Mouse (Mus musculus) thymus, adult 18-20 months (tissue): ENCODE results near the gene Ypel5.

ENCODE experiments used
- DNase-seq, 2 experiments: peaks; one replicate each; pipeline ENCODE4 v3.0.0; 2022; ENCODE audit warnings: mixed read lengths in 2 of 2

The Ypel5 gene

GRCm38 (mm10) chr17:72844949-72845490 lies 8.8 kb downstream of the Ypel5 start:
- DNase-seq = no peak

GRCm38 (mm10) chr17:72845521-72845920 lies 9.3 kb downstream of the Ypel5 start:
- DNase-seq = no peak

GRCm38 (mm10) chr17:72855298-72855697 lies 19.0 kb downstream of the Ypel5 start:
- no peak for DNase-seq

GRCm38 (mm10) chr17:72857677-72858633 lies 21.7 kb downstream of the Ypel5 start:
- DNase-seq = peak; percentile 6 to 29

- no peak for DNase-seq
Measured at GRCm38 (mm10) chr17:72863226-72863625, 27.0 kb downstream of the Ypel5 start.

GRCm38 (mm10) chr17:72866624-72867245 lies 30.5 kb downstream of the Ypel5 start:
- no peak for DNase-seq

GRCm38 (mm10) chr17:72868181-72868580 lies 31.9 kb downstream of the Ypel5 start:
- DNase-seq = no peak

GRCm38 (mm10) chr17:72878979-72879378 lies 42.7 kb downstream of the Ypel5 start:
- no peak for DNase-seq

GRCm38 (mm10) chr17:72880156-72880555 lies 43.9 kb downstream of the Ypel5 start:
- no peak for DNase-seq

- DNase-seq = no peak
Measured at GRCm38 (mm10) chr17:72881051-72881450, 44.8 kb downstream of the Ypel5 start.

- no peak for DNase-seq
Measured at GRCm38 (mm10) chr17:72881804-72882203, 45.6 kb downstream of the Ypel5 start.

- peak; percentile 41 to 67 for DNase-seq
Measured at GRCm38 (mm10) chr17:72889556-72890397, 53.5 kb downstream of the Ypel5 start.

- no peak for DNase-seq
Measured at GRCm38 (mm10) chr17:72890398-72890898, 54.2 kb downstream of the Ypel5 start.

GRCm38 (mm10) chr17:72891556-72891955 lies 55.3 kb downstream of the Ypel5 start:
- no peak for DNase-seq

GRCm38 (mm10) chr17:72895506-72895905 lies 59.3 kb downstream of the Ypel5 start:
- DNase-seq = no peak

GRCm38 (mm10) chr17:72897076-72897475 lies 60.8 kb downstream of the Ypel5 start:
- DNase-seq = no peak

GRCm38 (mm10) chr17:72897961-72898360 lies 61.7 kb downstream of the Ypel5 start:
- DNase-seq = no peak

GRCm38 (mm10) chr17:72898775-72899174 lies 62.5 kb downstream of the Ypel5 start:
- no peak for DNase-seq
